Mouse (Mus musculus): Measurements from ENCODE around the gene Cers1.

DNA sequence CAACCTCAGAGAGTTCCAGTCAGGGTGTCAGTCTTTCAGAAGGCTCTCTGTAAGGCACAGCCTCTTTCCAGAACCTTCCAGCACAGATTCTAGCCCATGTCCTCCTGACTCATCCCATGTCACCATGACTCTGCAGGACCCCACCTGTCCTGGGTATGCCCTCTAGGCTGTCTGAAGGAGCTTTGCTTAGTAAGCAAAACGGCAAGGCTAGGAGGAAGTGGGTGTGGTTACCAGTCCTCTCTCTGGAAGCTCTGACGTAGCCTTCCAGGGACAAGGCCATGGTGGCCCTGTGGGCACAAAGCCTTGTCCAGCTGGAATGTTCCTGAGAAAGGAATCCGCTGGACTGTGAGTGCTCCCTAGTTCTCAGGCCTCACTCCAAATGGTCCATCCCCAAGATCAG lies 42.6 kb upstream of the Cers1 start:
- TF ChIP-seq POLR2A (IDR thresholded peaks at IDR 0.05; ENCODE audit: borderline replicate concordance, extremely low read depth, low read depth, low read length) (no peak), CTCF (IDR thresholded peaks at IDR 0.05; ENCODE audit: insufficient read depth, low read length) (no peak)
